Mouse (Mus musculus) megakaryocyte, embryonic 14.5 days (primary cell): ENCODE measurements at regions not wholly inside any gene's neighbourhood (a gene's known extent, or its start where the extent isn't known, plus 50 kb on each side); places are given as distances from the start of the nearest gene placed in this dataset.

Source experiments
- FLI1 ChIP-seq: IDR thresholded peaks from 2 replicates; pipeline ENCODE4 v1.6.1; 2012; ENCODE audit warnings: low read length, inconsistent platforms, mixed read lengths
- GATA1 ChIP-seq: IDR thresholded peaks from 3 replicates; pipeline ENCODE4 v1.6.1; 2012; ENCODE audit warnings: mixed read lengths, low read length, inconsistent platforms, borderline replicate concordance

GRCm38 (mm10) chr7:136393454-136393853 is 501.0 kb upstream of the Mgmt start:
- TF ChIP-seq GATA1 = no peak
- no peak for TF ChIP-seq FLI1
